Mouse (Mus musculus): ENCODE data around the gene Fgf10. TPM values are rescaled to one million over a fixed set of nuclear protein-coding genes. Genes with fewer than 3 reads are reported as not detected.

Fgf10 gene
- polyA plus RNA-seq, 1 experiment from 2014 or later, result 0.43 TPM

DNA sequence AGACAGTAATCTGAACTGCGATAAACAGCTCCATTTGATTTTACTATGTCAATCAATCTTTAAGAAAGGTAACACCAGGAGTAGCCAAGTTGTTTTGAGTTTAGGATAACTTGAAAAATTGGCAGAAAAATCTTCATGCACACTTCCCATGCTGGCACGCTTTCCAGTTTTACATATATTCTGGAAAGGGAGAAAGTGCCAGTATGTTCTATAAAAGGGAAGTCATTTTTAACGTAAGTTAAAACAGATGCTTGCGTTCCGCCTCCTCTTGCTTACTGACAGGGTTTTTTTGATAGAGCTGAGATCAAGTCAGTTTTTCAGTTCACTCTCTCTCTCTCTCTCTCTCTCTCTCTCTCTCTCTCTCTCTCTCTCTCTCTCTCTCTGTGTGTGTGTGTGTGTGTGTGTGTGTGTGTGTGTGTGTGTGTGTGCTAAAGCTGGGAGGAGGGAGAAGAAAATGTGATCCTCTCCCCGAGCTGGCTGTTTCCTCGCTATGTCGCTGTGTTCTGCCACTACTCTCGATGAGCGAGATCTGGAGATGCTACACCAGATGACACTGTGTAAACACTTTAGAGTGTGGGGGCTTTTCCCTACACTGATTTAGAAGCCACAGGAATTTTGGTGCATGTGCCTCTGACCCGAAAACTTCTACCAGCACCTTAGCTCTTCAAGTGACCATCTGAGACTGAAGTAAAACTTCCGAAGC lies 62.4 kb downstream of the Fgf10 start:
- TF ChIP-seq CTCF (IDR thresholded peaks at IDR 0.05; ENCODE audit: low read depth), result no peak
- WGBS, result 44% methylated on average over 12 of the region's 12 CpGs
- no peak overlapping the region for H3K4me2 ChIP-seq (replicated peaks; ENCODE audit: low read depth)
- no peaks in the 10 kb centered on the region for H3K9me3 ChIP-seq (ENCODE audit: control insufficient read depth)
- ATAC-seq, result no peak
- H3K27ac ChIP-seq (ENCODE audit: low read depth, low read length), result no peak overlapping the region
- no peaks in the 10 kb centered on the region for H3K4me1 ChIP-seq (replicated peaks; ENCODE audit: control insufficient read depth, insufficient read depth, low read length)
- no peaks in the 10 kb centered on the region for H3K36me3 ChIP-seq (ENCODE audit: control insufficient read depth, insufficient read depth)
- H3K4me3 ChIP-seq (ENCODE audit: low read depth, low read length), result no peak overlapping the region
- H3K27me3 ChIP-seq (replicated peaks; ENCODE audit: control insufficient read depth, insufficient read depth, low read length), result no peaks in the 10 kb centered on the region
- H3K9ac ChIP-seq (ENCODE audit: low read depth, low read length), result no peak overlapping the region

DNA sequence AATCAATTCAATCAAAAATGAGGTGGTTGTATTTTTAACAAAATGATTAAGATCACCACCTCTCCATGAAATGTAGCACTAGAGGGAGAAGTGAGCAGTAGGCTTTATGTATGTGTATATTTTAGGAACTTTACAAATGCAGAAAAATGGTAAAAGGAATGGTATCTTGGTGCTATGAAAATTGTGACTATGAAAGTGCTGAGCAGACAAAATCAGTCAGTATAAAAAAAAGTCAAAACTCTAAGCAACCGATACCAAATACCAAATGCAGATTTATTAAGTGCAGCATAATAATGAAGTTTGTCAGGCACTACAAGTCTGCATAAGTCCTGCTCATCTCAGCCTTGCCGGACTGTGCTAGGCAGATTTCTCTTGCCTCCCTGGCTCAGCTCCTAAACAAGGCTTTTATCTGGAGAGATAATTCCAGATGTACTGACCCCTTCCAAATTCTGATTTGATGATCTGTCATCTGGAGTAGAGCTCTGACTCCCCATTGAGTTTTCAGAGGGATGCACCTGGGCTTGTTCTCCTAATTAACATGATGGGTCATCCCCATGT lies 70.3 kb downstream of the Fgf10 start:
- no peak for ATAC-seq
- H3K36me3 ChIP-seq (ENCODE audit: control insufficient read depth, insufficient read depth), result no peaks in the 10 kb centered on the region
- no peaks in the 10 kb centered on the region for H3K27me3 ChIP-seq (replicated peaks; ENCODE audit: control insufficient read depth, insufficient read depth, low read length)
- no peaks in the 10 kb centered on the region for H3K4me1 ChIP-seq (replicated peaks; ENCODE audit: control insufficient read depth, insufficient read depth, low read length)
- WGBS, result 81% methylated on average over 2 of the region's 2 CpGs
- H3K4me2 ChIP-seq (replicated peaks; ENCODE audit: low read depth), result no peak overlapping the region
- no peak overlapping the region for H3K4me3 ChIP-seq (ENCODE audit: low read depth, low read length)
- TF ChIP-seq CTCF (IDR thresholded peaks at IDR 0.05; ENCODE audit: low read depth), result no peak
- H3K27ac ChIP-seq (ENCODE audit: low read depth, low read length), result no peak overlapping the region
- H3K9me3 ChIP-seq (ENCODE audit: control insufficient read depth), result no peaks in the 10 kb centered on the region
- H3K9ac ChIP-seq (ENCODE audit: low read depth, low read length), result no peak overlapping the region

DNA sequence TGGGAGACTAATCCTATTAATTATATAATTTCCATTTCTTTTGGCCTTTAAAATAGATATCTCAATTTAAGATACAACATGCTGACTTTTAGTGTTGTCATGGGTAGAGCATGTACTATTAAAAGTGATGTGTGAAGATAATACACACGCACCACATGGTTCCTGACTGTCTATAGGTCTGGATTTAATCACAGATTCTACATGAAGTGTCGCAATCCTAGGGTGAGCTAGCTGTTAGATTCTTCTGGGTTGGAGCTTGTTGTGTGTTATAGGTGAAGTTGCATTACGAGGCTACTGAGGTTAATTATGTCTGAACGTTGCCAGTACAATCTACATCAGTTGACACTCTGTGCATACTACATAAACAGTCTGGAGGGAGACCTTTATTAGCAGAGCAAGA lies 73.2 kb downstream of the Fgf10 start:
- TF ChIP-seq CTCF (IDR thresholded peaks at IDR 0.05; ENCODE audit: low read depth), result no peak
- no peak overlapping the region for H3K27ac ChIP-seq (ENCODE audit: low read depth, low read length)
- H3K27me3 ChIP-seq (replicated peaks; ENCODE audit: control insufficient read depth, insufficient read depth, low read length), result no peaks in the 10 kb centered on the region
- no peak overlapping the region for H3K4me2 ChIP-seq (replicated peaks; ENCODE audit: low read depth)
- no peak overlapping the region for H3K9ac ChIP-seq (ENCODE audit: low read depth, low read length)
- no peak overlapping the region for H3K4me3 ChIP-seq (ENCODE audit: low read depth, low read length)
- H3K4me1 ChIP-seq (replicated peaks; ENCODE audit: control insufficient read depth, insufficient read depth, low read length), result no peaks in the 10 kb centered on the region
- no peaks in the 10 kb centered on the region for H3K36me3 ChIP-seq (ENCODE audit: control insufficient read depth, insufficient read depth)
- H3K9me3 ChIP-seq (ENCODE audit: control insufficient read depth), result no peaks in the 10 kb centered on the region
- 77% methylated on average over 4 of the region's 4 CpGs for WGBS
- no peak for ATAC-seq

DNA sequence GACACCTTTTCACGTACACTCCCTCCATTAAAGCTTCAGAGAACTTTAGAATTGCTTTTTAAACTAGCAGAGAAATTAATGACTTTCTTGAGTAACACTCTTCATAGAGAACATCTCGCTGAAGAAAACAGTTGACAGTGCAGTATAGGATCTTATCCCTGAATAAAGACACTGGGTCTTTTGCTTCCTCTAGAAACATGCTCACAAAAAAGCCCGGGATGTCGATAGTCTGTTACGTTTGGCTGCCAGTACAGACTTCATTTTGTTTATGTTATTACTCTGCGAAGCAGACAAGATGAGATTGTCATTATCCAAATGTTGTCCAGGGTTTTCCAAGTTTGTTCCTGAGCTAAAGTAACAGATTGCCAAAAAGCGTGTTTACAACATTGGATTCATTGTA lies 75.2 kb downstream of the Fgf10 start:
- H3K9me3 ChIP-seq (ENCODE audit: control insufficient read depth), result no peaks in the 10 kb centered on the region
- H3K27ac ChIP-seq (ENCODE audit: low read depth, low read length), result no peak overlapping the region
- no peaks in the 10 kb centered on the region for H3K27me3 ChIP-seq (replicated peaks; ENCODE audit: control insufficient read depth, insufficient read depth, low read length)
- 65% methylated on average over 7 of the region's 7 CpGs for WGBS
- H3K36me3 ChIP-seq (ENCODE audit: control insufficient read depth, insufficient read depth), result no peaks in the 10 kb centered on the region
- no peak overlapping the region for H3K4me3 ChIP-seq (ENCODE audit: low read depth, low read length)
- H3K9ac ChIP-seq (ENCODE audit: low read depth, low read length), result no peak overlapping the region
- no peak overlapping the region for H3K4me2 ChIP-seq (replicated peaks; ENCODE audit: low read depth)
- H3K4me1 ChIP-seq (replicated peaks; ENCODE audit: control insufficient read depth, insufficient read depth, low read length), result no peaks in the 10 kb centered on the region
- TF ChIP-seq CTCF (IDR thresholded peaks at IDR 0.05; ENCODE audit: low read depth), result no peak
- no peak for ATAC-seq

DNA sequence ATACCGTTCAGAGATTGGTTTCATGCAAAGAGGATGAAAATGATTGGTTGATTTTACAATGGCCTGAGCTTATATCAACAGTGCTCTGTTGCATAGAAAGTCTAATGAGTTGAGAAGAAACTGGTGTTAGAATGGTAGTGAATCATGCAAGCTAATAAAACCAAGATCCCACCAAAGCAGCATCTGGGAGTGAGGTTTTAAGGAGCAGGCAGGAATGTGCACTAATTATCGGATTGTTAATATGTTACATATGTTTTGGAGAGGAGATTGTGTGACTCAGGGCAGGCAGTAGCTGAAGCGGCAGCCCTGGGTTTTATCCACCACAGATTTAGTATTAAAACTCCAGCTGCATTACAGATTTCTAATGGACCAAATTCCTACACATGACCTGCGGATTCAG lies 76.8 kb downstream of the Fgf10 start:
- Histone ChIP-seq H3K9ac (ENCODE audit: low read depth, low read length) (no peak overlapping the region), H3K4me2 (replicated peaks; ENCODE audit: low read depth) (no peak overlapping the region), H3K4me3 (ENCODE audit: low read depth, low read length) (no peak overlapping the region), H3K9me3 (ENCODE audit: control insufficient read depth) (no peaks in the 10 kb centered on the region), H3K27ac (ENCODE audit: low read depth, low read length) (no peak overlapping the region), H3K4me1 (replicated peaks; ENCODE audit: control insufficient read depth, insufficient read depth, low read length) (no peaks in the 10 kb centered on the region), H3K27me3 (replicated peaks; ENCODE audit: control insufficient read depth, insufficient read depth, low read length) (no peaks in the 10 kb centered on the region), H3K36me3 (ENCODE audit: control insufficient read depth, insufficient read depth) (no peaks in the 10 kb centered on the region)
- 82% methylated on average over 4 of the region's 4 CpGs for WGBS
- no peak for ATAC-seq
- no peak for TF ChIP-seq CTCF (IDR thresholded peaks at IDR 0.05; ENCODE audit: low read depth)

DNA sequence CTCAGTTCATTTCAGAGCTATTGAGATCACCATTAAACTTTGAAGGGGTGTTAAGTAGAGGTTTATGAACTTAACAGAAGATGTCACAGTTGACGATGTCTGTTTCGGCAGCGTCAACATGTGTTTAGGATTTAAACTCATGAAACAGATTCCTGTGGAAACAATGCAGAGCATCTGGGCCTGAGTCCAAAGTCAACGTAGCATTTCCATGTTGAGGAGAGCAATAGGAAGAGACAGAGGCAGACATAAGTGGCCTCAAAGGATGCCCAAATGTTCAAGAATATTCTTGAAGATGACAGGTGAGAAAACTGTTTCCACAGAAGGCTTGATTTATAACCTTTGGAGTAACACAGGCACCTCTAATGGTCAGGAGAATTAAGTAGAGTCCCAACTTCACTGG lies 84.4 kb downstream of the Fgf10 start:
- Histone ChIP-seq H3K27me3 (replicated peaks; ENCODE audit: control insufficient read depth, insufficient read depth, low read length) (no peaks in the 10 kb centered on the region), H3K4me1 (replicated peaks; ENCODE audit: control insufficient read depth, insufficient read depth, low read length) (no peaks in the 10 kb centered on the region), H3K36me3 (ENCODE audit: control insufficient read depth, insufficient read depth) (no peaks in the 10 kb centered on the region), H3K27ac (ENCODE audit: low read depth, low read length) (no peak overlapping the region), H3K4me3 (ENCODE audit: low read depth, low read length) (no peak overlapping the region), H3K4me2 (replicated peaks; ENCODE audit: low read depth) (no peak overlapping the region), H3K9me3 (ENCODE audit: control insufficient read depth) (no peaks in the 10 kb centered on the region), H3K9ac (ENCODE audit: low read depth, low read length) (no peak overlapping the region)
- no peak for ATAC-seq
- WGBS, result 80% methylated on average over 4 of the region's 4 CpGs
- TF ChIP-seq CTCF (IDR thresholded peaks at IDR 0.05; ENCODE audit: low read depth), result no peak
